Mouse (Mus musculus) hindbrain, embryonic 10.5 days (tissue): ENCODE results near the gene Mapk11. TPM values are rescaled to one million over a fixed set of nuclear protein-coding genes. Genes with fewer than 3 reads are reported as not detected.

Source experiments
- DNase-seq: peaks from one replicate; pipeline ENCODE4 v3.0.0-alpha.2; 2017; ENCODE audit warnings: low spot score
- H3K27ac ChIP-seq: fragments of 300-500 bp; sonication (generic); 2 replicates; pipeline ENCODE4 v1.5.1; 2016; ENCODE audit warnings: mild to moderate bottlenecking, moderate library complexity
- H3K27me3 ChIP-seq: fragments of 300-500 bp; sonication (generic); 2 replicates; pipeline ENCODE4 v1.6.1; 2016; ENCODE audit warnings: mild to moderate bottlenecking; ENCODE audit not compliant: poor library complexity, insufficient read depth, severe bottlenecking
- H3K36me3 ChIP-seq: fragments of 300-500 bp; sonication (generic); 2 replicates; pipeline ENCODE4 v1.6.1; 2016; ENCODE audit warnings: mild to moderate bottlenecking, moderate library complexity
- H3K4me1 ChIP-seq: fragments of 300-500 bp; sonication (generic); replicated peaks from 2 replicates; pipeline ENCODE4 v1.6.1; 2016; ENCODE audit warnings: mild to moderate bottlenecking
- H3K4me3 ChIP-seq: fragments of 300-500 bp; sonication (generic); 2 replicates; pipeline ENCODE4 v1.5.1; 2016; ENCODE audit warnings: mild to moderate bottlenecking, moderate library complexity
- H3K9me3 ChIP-seq: fragments of 300-500 bp; sonication (generic); 2 replicates; pipeline ENCODE4 v1.6.1; 2016; ENCODE audit warnings: mild to moderate bottlenecking, moderate library complexity
- WGBS: fragments of 180-500 bp; shearing (Covaris S2); methylation state at CpG from one replicate; pipeline ENCODE4 v1.1.7; 2016; 5-methylcytosine and 5-hydroxymethylcytosine counted together
- polyA plus RNA-seq: library from polyadenylated mRNA; unstranded; fragments of >200 nt; fragmentation: Nextera tagmentation; extraction: Ambion mirVana; gene quantifications from 2 replicates; pipeline ENCODE4 v1.2.1, GENCODE M21; 2016

Mapk11 gene
- polyA plus RNA-seq, 1 experiment from 2014 or later: 46.6 TPM

GRCm38 (mm10) chr15:89171526-89172051 lies 22.2 kb upstream of the Mapk11 start:
- no peak for DNase-seq
- peaks cover 60% of the 10 kb centered on the region for H3K36me3 ChIP-seq
- 85% methylated on average over 5 of the region's 5 CpGs for WGBS
- peak overlapping the region; percentile 73; the same call in 1 of the 2 replicates for H3K4me3 ChIP-seq
- no peaks in the 10 kb centered on the region for H3K9me3 ChIP-seq
- peak overlapping the region; percentile 53; the same call in 1 of the 2 replicates for H3K27ac ChIP-seq
- peaks cover 77% of the 10 kb centered on the region for H3K4me1 ChIP-seq
- 0 out of 2 replicates have a peak, but pooled peaks cover 6% of the 10 kb centered on the region for H3K27me3 ChIP-seq

- 64% methylated on average over 3 of the region's 3 CpGs for WGBS
- H3K36me3 ChIP-seq: peaks cover 63% of the 10 kb centered on the region
- DNase-seq: no peak
- H3K27ac ChIP-seq: peak overlapping the region; percentile 69; the same call in 1 of the 2 replicates
- H3K27me3 ChIP-seq: 0 out of 2 replicates have a peak, but pooled peaks cover 6% of the 10 kb centered on the region
- peak overlapping the region; percentile 29; the same call in 1 of the 2 replicates for H3K4me3 ChIP-seq
- H3K9me3 ChIP-seq: no peaks in the 10 kb centered on the region
- H3K4me1 ChIP-seq: peaks cover 62% of the 10 kb centered on the region
Measured at GRCm38 (mm10) chr15:89170102-89170501, 20.7 kb upstream of the Mapk11 start.

GRCm38 (mm10) chr15:89169431-89169830 lies 20.0 kb upstream of the Mapk11 start:
- H3K36me3 ChIP-seq: peaks cover 68% of the 10 kb centered on the region
- no peaks in the 10 kb centered on the region for H3K27me3 ChIP-seq
- peak; percentile 77 for DNase-seq
- H3K4me1 ChIP-seq: peaks cover 55% of the 10 kb centered on the region
- 9% methylated on average over 10 of the region's 10 CpGs for WGBS
- H3K9me3 ChIP-seq: no peaks in the 10 kb centered on the region
- H3K27ac ChIP-seq: peak overlapping the region; percentile 69
- peak overlapping the region; percentile 29 for H3K4me3 ChIP-seq

- Histone ChIP-seq H3K4me1 (peaks cover 50% of the 10 kb centered on the region), H3K4me3 (peak overlapping the region; percentile 29), H3K27ac (peak overlapping the region; percentile 69), H3K27me3 (no peaks in the 10 kb centered on the region), H3K36me3 (peaks cover 73% of the 10 kb centered on the region), H3K9me3 (no peaks in the 10 kb centered on the region)
- 60% methylated on average over 10 of the region's 10 CpGs for WGBS
- DNase-seq: no peak
Measured at GRCm38 (mm10) chr15:89168922-89169321, 19.5 kb upstream of the Mapk11 start.

GRCm38 (mm10) chr15:89165478-89165877 lies 16.1 kb upstream of the Mapk11 start:
- Histone ChIP-seq H3K27ac (no peak overlapping the region), H3K4me1 (peaks cover 18% of the 10 kb centered on the region), H3K36me3 (peaks cover 100% of the 10 kb centered on the region), H3K27me3 (no peaks in the 10 kb centered on the region), H3K4me3 (no peak overlapping the region), H3K9me3 (no peaks in the 10 kb centered on the region)
- WGBS: 94% methylated on average over 12 of the region's 12 CpGs
- no peak for DNase-seq

- H3K36me3 ChIP-seq: peaks cover 100% of the 10 kb centered on the region
- DNase-seq: no peak
- no peaks in the 10 kb centered on the region for H3K27me3 ChIP-seq
- 0 out of 2 replicates have a peak overlapping the region, but pooled peaks have one; percentile 3 for H3K4me3 ChIP-seq
- H3K27ac ChIP-seq: no peak overlapping the region
- no peaks in the 10 kb centered on the region; the same call in 1 of the 2 replicates for H3K4me1 ChIP-seq
- H3K9me3 ChIP-seq: no peaks in the 10 kb centered on the region
- WGBS: 90% methylated on average over 9 of the region's 9 CpGs
Measured at GRCm38 (mm10) chr15:89161397-89161796, 12.0 kb upstream of the Mapk11 start.

GRCm38 (mm10) chr15:89158516-89158915 lies 9.1 kb upstream of the Mapk11 start:
- peaks cover 3% of the 10 kb centered on the region; the same call in 1 of the 2 replicates for H3K4me1 ChIP-seq
- DNase-seq: no peak
- H3K36me3 ChIP-seq: peaks cover 100% of the 10 kb centered on the region
- no peak overlapping the region for H3K27ac ChIP-seq
- 94% methylated on average over 16 of the region's 16 CpGs for WGBS
- H3K27me3 ChIP-seq: no peaks in the 10 kb centered on the region
- no peaks in the 10 kb centered on the region for H3K9me3 ChIP-seq
- H3K4me3 ChIP-seq: no peak overlapping the region

GRCm38 (mm10) chr15:89157954-89158353 lies 8.5 kb upstream of the Mapk11 start:
- H3K27ac ChIP-seq: no peak overlapping the region
- peaks cover 97% of the 10 kb centered on the region for H3K36me3 ChIP-seq
- H3K4me3 ChIP-seq: no peak overlapping the region
- H3K9me3 ChIP-seq: no peaks in the 10 kb centered on the region
- no peaks in the 10 kb centered on the region for H3K27me3 ChIP-seq
- H3K4me1 ChIP-seq: peaks cover 4% of the 10 kb centered on the region
- 62% methylated on average over 7 of the region's 7 CpGs for WGBS
- DNase-seq: peak; percentile 74

- DNase-seq: peak; percentile 76
- Histone ChIP-seq H3K4me3 (peak overlapping the region; percentile 31), H3K4me1 (peaks cover 57% of the 10 kb centered on the region)
Measured at GRCm38 (mm10) chr15:89152312-89152711, 2.9 kb upstream of the Mapk11 start.

GRCm38 (mm10) chr15:89150041-89150390 lies 588 bp upstream of the Mapk11 start:
- H3K27ac ChIP-seq: peak overlapping the region; percentile 94
- H3K4me3 ChIP-seq: peak overlapping the region; percentile 71
- peaks cover 33% of the 10 kb centered on the region for H3K36me3 ChIP-seq
- peaks cover 41% of the 10 kb centered on the region for H3K27me3 ChIP-seq
- H3K4me1 ChIP-seq: peaks cover 72% of the 10 kb centered on the region
- WGBS: 3% methylated on average over 13 of the region's 13 CpGs
- H3K9me3 ChIP-seq: no peaks in the 10 kb centered on the region
- no peak for DNase-seq

More at GRCm38 (mm10) chr15:89152312-89152711, 2.9 kb upstream of the Mapk11 start:
- peaks cover 18% of the 10 kb centered on the region for H3K27me3 ChIP-seq
- no peaks in the 10 kb centered on the region for H3K9me3 ChIP-seq
- H3K27ac ChIP-seq: peak overlapping the region; percentile 87
- peaks cover 41% of the 10 kb centered on the region for H3K36me3 ChIP-seq

GRCm38 (mm10) chr15:89148496-89149270 lies 745 bp downstream of the Mapk11 start:
- DNase-seq: peak; percentile 55
- 5% methylated on average over 25 of the region's 25 CpGs for WGBS
- Histone ChIP-seq H3K27ac (peak overlapping the region; percentile 94), H3K36me3 (peaks cover 33% of the 10 kb centered on the region), H3K4me1 (peaks cover 72% of the 10 kb centered on the region), H3K4me3 (peak overlapping the region; percentile 71), H3K9me3 (no peaks in the 10 kb centered on the region), H3K27me3 (peaks cover 43% of the 10 kb centered on the region)

- Histone ChIP-seq H3K9me3 (no peaks in the 10 kb centered on the region), H3K4me3 (peak overlapping the region; percentile 71), H3K36me3 (peaks cover 37% of the 10 kb centered on the region), H3K27ac (no peak overlapping the region), H3K27me3 (peaks cover 44% of the 10 kb centered on the region), H3K4me1 (peaks cover 71% of the 10 kb centered on the region)
- no peak for DNase-seq
- WGBS: 44% methylated on average over 4 of the region's 4 CpGs
Measured at GRCm38 (mm10) chr15:89147895-89148294, 1.5 kb downstream of the Mapk11 start.

- Histone ChIP-seq H3K36me3 (peaks cover 41% of the 10 kb centered on the region), H3K4me1 (peaks cover 67% of the 10 kb centered on the region), H3K27ac (no peak overlapping the region), H3K9me3 (no peaks in the 10 kb centered on the region), H3K4me3 (peak overlapping the region; percentile 71), H3K27me3 (peaks cover 48% of the 10 kb centered on the region)
- WGBS: 22% methylated on average over 10 of the region's 10 CpGs
- DNase-seq: peak; percentile 18
Measured at GRCm38 (mm10) chr15:89147456-89147855, 2.0 kb downstream of the Mapk11 start.
